Mouse (Mus musculus): ENCODE measurements around the gene Hic1. TPM values are rescaled to one million over a fixed set of nuclear protein-coding genes. Genes with fewer than 3 reads are reported as not detected.

Hic1 gene
- polyA plus RNA-seq, 1 experiment from 2014 or later: 8.5 TPM

DNA sequence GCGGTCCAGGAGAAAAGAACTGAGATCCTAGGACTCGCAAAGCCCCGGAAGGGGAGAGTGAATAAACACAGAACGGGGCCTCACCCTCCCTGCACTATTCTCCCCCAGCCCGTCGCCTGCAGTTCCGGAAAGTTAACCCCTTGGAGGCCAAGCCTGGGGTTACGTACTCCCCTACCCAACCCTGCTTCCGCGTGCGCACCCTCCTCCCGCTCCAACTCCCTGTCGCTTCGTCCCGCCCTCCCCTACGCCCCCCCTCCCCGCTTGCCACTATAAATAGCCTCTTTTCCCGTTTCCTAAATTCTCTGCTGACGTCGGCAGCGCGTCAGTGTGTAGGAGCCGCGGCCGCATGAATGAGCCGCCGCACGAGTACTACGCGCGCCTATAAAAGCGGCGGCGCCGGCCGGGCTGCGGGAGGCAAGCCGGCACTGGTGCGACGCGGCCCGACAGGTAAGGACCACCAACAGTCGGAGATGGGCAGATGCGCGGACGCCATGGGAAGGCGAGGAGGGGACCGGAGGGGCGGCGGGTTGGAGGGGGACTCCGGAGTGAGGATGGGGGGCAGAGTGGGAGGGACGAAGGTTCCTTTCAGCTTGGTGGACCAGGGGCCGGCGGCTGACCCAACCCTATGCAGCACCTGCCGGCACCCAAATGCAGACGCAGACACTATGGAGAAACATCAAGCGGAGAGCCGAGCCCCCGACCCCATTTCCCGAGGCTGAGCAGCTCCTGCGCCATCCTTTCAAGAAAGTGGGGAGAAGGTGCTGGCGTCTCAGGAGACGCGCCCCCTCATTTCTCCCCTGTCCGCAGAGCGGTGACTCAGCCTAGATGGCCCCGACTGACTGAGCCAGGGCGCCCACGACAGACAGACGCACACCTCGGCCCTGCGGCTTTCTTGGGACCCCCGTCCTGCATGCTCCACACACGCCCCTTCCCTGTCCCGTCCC is 3.1 kb upstream of the Hic1 start:
- H3K27ac ChIP-seq (ENCODE audit: low read length): no peak overlapping the region
- peak overlapping the region; percentile 92 for H3K4me2 ChIP-seq (ENCODE audit: low read depth, low read length)
- H3K4me1 ChIP-seq (replicated peaks; ENCODE audit: control insufficient read depth, insufficient read depth, low read length): peaks cover 33% of the 10 kb centered on the region
- no peaks in the 10 kb centered on the region for H3K36me3 ChIP-seq (ENCODE audit: control insufficient read depth, insufficient read depth, low read length)
- peak overlapping the region; percentile 71 for H3K4me3 ChIP-seq (ENCODE audit: low read length)
- ATAC-seq (ENCODE audit: low read depth): no peak
- under 1% methylated on average over 72 of the region's 75 CpGs for WGBS
- H3K9me3 ChIP-seq (ENCODE audit: control insufficient read depth, low read length): no peaks in the 10 kb centered on the region
- H3K9ac ChIP-seq (ENCODE audit: low read length): 0 out of 2 replicates have a peak overlapping the region, but pooled peaks have one; percentile 11
- peaks cover 44% of the 10 kb centered on the region for H3K27me3 ChIP-seq (ENCODE audit: control insufficient read depth, insufficient read depth, low read depth, low read length)

DNA sequence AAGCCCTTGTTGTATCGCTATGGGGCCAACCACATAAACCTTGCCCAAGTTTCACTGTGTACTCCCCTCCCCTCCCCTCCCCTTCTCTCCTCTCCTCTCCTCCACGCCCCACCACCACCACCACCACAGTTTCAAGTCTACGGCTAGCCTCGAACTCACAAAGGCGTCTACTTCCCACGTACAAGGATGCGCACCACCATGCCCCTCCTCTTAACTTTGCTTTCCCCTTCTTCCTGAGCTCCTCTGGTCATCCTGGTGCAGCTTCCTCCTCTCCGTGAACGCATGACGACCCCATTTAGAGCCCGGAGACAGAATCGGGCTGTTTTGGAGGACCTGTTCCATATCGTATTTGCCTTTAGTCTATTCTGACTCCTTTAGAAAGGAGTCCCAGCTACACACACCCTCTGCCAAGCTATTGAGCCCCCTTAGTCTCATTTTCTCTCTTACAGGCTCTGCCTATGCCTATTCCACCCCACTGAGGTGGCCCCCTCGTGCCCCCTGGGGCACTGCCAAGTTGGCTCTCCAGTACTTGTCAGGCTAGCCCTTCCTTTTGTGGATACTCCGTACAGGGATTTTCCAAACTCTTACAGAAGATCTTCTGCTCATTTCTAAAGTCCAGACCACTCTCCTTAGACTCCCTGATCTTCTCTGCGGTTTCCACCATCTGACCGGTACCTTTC is 2.0 kb upstream of the Hic1 start:
- Histone ChIP-seq H3K27ac (ENCODE audit: low read length) (no peak overlapping the region), H3K36me3 (ENCODE audit: control insufficient read depth, insufficient read depth, low read length) (no peaks in the 10 kb centered on the region), H3K4me1 (replicated peaks; ENCODE audit: control insufficient read depth, insufficient read depth, low read length) (peaks cover 33% of the 10 kb centered on the region), H3K27me3 (ENCODE audit: control insufficient read depth, insufficient read depth, low read depth, low read length) (peaks cover 45% of the 10 kb centered on the region), H3K4me3 (ENCODE audit: low read length) (peak overlapping the region; percentile 71), H3K9me3 (ENCODE audit: control insufficient read depth, low read length) (no peaks in the 10 kb centered on the region), H3K9ac (ENCODE audit: low read length) (no peak overlapping the region), H3K4me2 (ENCODE audit: low read depth, low read length) (no peak overlapping the region)
- no peak for ATAC-seq (ENCODE audit: low read depth)
- 14% methylated on average over 17 of the region's 17 CpGs for WGBS

DNA sequence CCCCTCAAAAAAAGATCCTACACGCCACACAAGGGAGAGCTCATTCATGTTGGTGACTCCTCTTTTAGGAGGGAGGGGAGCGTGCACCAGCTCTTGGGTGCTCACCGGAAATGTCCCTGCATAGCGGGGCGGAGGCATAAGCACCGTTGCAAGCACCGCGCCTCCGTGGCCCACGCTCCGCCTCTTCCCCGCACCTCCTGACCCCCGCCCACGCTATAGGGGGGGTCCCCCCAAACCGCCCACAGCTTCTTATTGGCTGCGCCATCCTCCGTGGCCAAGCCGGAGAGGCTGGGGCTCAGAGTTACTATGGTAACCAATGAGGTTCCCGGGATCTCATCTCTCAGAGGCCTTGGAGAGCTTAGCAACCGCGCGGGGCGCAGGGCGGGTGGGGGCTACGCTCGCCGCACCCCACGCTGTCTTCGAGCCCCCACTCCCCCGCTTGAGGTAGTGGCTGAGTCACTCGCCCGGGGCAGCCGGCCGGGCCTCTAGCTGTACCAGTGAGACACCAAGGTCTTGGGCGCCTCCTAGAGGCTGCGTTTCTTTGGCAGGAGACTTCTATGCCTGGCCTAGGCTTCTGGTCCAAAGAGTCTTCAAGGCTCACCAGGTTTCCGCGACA is 925 bp upstream of the Hic1 start:
- Histone ChIP-seq H3K9me3 (ENCODE audit: control insufficient read depth, low read length) (no peaks in the 10 kb centered on the region), H3K4me3 (ENCODE audit: low read length) (peak overlapping the region; percentile 75), H3K36me3 (ENCODE audit: control insufficient read depth, insufficient read depth, low read length) (peaks cover 4% of the 10 kb centered on the region), H3K27me3 (ENCODE audit: control insufficient read depth, insufficient read depth, low read depth, low read length) (peaks cover 50% of the 10 kb centered on the region), H3K27ac (ENCODE audit: low read length) (peak overlapping the region; percentile 44), H3K4me1 (replicated peaks; ENCODE audit: control insufficient read depth, insufficient read depth, low read length) (peaks cover 43% of the 10 kb centered on the region), H3K9ac (ENCODE audit: low read length) (peak overlapping the region; percentile 32), H3K4me2 (ENCODE audit: low read depth, low read length) (peak overlapping the region; percentile 87)
- WGBS: under 1% methylated on average over 38 of the region's 38 CpGs
- ATAC-seq (ENCODE audit: low read depth): peak; percentile 46

DNA sequence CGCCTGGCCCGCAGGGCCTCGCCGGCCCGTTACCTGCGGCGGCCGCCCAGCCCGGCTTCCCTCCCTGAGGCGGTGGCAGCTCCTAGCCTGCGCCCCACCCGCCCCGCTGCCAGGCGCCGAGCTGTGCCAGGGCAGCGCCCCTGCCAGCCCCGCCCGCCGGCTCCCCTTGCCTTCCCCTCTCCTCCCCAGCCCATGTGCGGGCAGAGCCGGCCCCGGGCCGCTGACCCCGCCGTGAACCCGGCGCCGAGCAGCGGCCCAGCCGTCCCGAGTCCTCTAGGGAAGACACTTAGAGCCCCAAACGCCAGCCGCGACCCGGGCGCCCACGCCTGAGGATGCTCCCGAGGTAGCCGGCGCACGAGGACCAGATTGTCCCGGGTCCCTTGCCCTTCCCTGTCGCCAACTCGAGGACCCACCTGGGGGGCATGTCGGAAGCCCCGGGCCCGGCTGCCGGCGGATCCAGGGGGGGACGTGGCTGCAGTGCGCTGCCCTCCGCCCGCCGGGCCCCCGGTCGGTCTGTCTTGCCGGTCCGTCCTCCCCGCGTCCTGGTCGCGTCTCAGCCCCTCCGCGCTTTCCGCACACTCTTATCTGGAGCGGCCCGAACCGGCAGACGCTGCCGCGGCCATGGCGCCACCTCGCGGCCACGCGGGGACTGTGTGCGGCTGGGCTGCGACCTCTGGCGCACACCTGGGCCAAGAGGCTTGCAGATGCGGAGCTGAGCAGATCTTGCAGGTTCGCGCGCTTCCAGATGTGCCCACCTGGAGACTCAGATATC is 543 bp downstream of the Hic1 start:
- no peaks in the 10 kb centered on the region for H3K9me3 ChIP-seq (ENCODE audit: control insufficient read depth, low read length)
- under 1% methylated on average over 73 of the region's 83 CpGs for WGBS
- peak; percentile 50 for ATAC-seq (ENCODE audit: low read depth)
- H3K9ac ChIP-seq (ENCODE audit: low read length): peak overlapping the region; percentile 87
- peaks cover 55% of the 10 kb centered on the region for H3K27me3 ChIP-seq (ENCODE audit: control insufficient read depth, insufficient read depth, low read depth, low read length)
- peaks cover 13% of the 10 kb centered on the region for H3K36me3 ChIP-seq (ENCODE audit: control insufficient read depth, insufficient read depth, low read length)
- peaks cover 43% of the 10 kb centered on the region for H3K4me1 ChIP-seq (replicated peaks; ENCODE audit: control insufficient read depth, insufficient read depth, low read length)
- H3K4me2 ChIP-seq (ENCODE audit: low read depth, low read length): peak overlapping the region; percentile 87
- H3K27ac ChIP-seq (ENCODE audit: low read length): peak overlapping the region; percentile 84
- peak overlapping the region; percentile 75 for H3K4me3 ChIP-seq (ENCODE audit: low read length)

DNA sequence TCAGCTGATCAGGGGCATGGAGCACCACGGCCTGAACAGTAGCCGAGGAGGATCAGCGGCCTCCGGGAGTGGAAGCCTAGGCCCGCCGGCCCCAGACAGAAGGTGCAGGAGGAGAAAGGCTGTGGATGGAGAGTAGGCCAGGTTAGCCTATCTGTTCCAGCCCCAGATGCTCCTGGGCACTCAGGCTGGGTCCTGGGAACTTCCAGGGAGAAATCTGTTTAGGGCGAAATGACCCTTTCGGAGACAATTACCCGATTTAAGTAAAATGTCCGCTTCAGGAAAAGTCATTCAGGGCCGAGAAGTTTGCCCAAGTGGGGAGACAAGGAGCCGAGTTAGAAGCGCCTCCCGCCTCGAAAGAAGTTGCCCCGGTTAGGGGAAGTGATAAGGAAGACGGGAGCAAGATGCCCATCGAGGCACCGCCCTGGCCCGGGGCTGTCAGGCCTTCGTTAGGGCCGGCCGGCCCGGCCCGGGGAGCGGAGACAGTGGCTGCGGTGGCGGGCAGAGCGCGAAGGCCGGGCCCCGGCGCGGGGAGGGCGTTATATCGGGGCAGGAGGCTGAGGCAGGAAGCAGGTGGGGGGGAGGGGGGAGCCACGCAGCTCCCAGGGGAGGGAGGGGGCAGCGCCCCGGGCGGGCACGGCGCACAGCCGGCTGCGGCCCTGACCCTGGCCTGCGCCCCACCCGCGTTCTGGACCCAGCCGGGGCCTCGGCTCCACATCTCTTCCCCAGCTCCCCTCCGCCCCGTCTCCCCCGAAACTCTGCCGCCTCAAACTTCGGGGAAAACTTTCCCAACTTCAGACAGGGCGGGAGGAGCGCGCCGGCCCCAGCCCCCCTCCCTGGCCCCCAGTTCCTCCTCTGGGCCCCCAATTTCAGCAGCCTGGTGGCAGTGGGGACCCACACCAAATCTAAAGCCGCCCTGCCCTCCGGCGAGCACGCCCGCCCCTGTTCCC is 1.4 kb downstream of the Hic1 start:
- no peak for ATAC-seq (ENCODE audit: low read depth)

GRCm38 (mm10) chr11:75166861-75167642 is 2.3 kb downstream of the Hic1 start:
- Histone ChIP-seq H3K27ac (ENCODE audit: low read length) (peak overlapping the region; percentile 84), H3K4me2 (ENCODE audit: low read depth, low read length) (peak overlapping the region; percentile 87), H3K36me3 (ENCODE audit: control insufficient read depth, insufficient read depth, low read length) (peaks cover 21% of the 10 kb centered on the region), H3K9ac (ENCODE audit: low read length) (peak overlapping the region; percentile 87), H3K4me3 (ENCODE audit: low read length) (peak overlapping the region; percentile 75), H3K4me1 (replicated peaks; ENCODE audit: control insufficient read depth, insufficient read depth, low read length) (peaks cover 47% of the 10 kb centered on the region), H3K9me3 (ENCODE audit: control insufficient read depth, low read length) (no peaks in the 10 kb centered on the region), H3K27me3 (ENCODE audit: control insufficient read depth, insufficient read depth, low read depth, low read length) (peaks cover 43% of the 10 kb centered on the region)
- WGBS: 5% methylated on average over 68 of the region's 68 CpGs
- no peak for ATAC-seq (ENCODE audit: low read depth)

More for the DNA sequence above, 1.4 kb downstream of the Hic1 start:
- Histone ChIP-seq H3K27me3 (ENCODE audit: control insufficient read depth, insufficient read depth, low read depth, low read length) (peaks cover 52% of the 10 kb centered on the region), H3K4me2 (ENCODE audit: low read depth, low read length) (peak overlapping the region; percentile 87), H3K4me1 (replicated peaks; ENCODE audit: control insufficient read depth, insufficient read depth, low read length) (peaks cover 47% of the 10 kb centered on the region), H3K36me3 (ENCODE audit: control insufficient read depth, insufficient read depth, low read length) (peaks cover 18% of the 10 kb centered on the region), H3K9ac (ENCODE audit: low read length) (peak overlapping the region; percentile 87), H3K4me3 (ENCODE audit: low read length) (peak overlapping the region; percentile 75), H3K27ac (ENCODE audit: low read length) (peak overlapping the region; percentile 84), H3K9me3 (ENCODE audit: control insufficient read depth, low read length) (no peaks in the 10 kb centered on the region)
- 4% methylated on average over 45 of the region's 63 CpGs for WGBS

- Histone ChIP-seq H3K9me3 (ENCODE audit: control insufficient read depth, low read length) (no peaks in the 10 kb centered on the region), H3K4me2 (ENCODE audit: low read depth, low read length) (peak overlapping the region; percentile 87), H3K9ac (ENCODE audit: low read length) (peak overlapping the region; percentile 87), H3K36me3 (ENCODE audit: control insufficient read depth, insufficient read depth, low read length) (peaks cover 21% of the 10 kb centered on the region), H3K27me3 (ENCODE audit: control insufficient read depth, insufficient read depth, low read depth, low read length) (peaks cover 36% of the 10 kb centered on the region), H3K4me1 (replicated peaks; ENCODE audit: control insufficient read depth, insufficient read depth, low read length) (peaks cover 51% of the 10 kb centered on the region), H3K4me3 (ENCODE audit: low read length) (peak overlapping the region; percentile 75), H3K27ac (ENCODE audit: low read length) (peak overlapping the region; percentile 84)
- WGBS: 9% methylated on average over 54 of the region's 55 CpGs
- ATAC-seq (ENCODE audit: low read depth): no peak
Measured at GRCm38 (mm10) chr11:75166193-75166842, 3.0 kb downstream of the Hic1 start.

All from lung, embryonic 16.5 days (tissue).